Mouse (Mus musculus): ENCODE results near the gene Lhfpl1. TPM values are rescaled to one million over a fixed set of nuclear protein-coding genes. Genes with fewer than 3 reads are reported as not detected.
A peak's percentile ranks its signal among the peaks of the same experiment; 100 is the strongest.
"Not testable (repeated sequence)": the region's sequence is repeated elsewhere in the genome, so short reads cannot be mapped to it uniquely, and the experiment has no call there.

Lhfpl1 gene
- total and polyA plus RNA-seq, 3 experiments = not detected

GRCm38 (mm10) chrX:145307174-145307573 is 41.7 kb downstream of the Lhfpl1 start:
- no peak overlapping the region for H3K9ac ChIP-seq (ENCODE audit: low read depth, low read length)
- peak in 1 of 2 experiments; percentile 1 for DNase-seq
- intact Hi-C loops (cut with DNase I) = loop anchor here (5.0 kb wide), 1 partner anchor 905 kb away; no protein-coding TSS in a partner anchor
- H3K36me3 ChIP-seq (ENCODE audit: control insufficient read depth, insufficient read depth, low read length) = no peaks in the 10 kb centered on the region
- no peaks in the 10 kb centered on the region for H3K27me3 ChIP-seq (ENCODE audit: control insufficient read depth, insufficient read depth, low read length)
- H3K4me3 ChIP-seq = no peak overlapping the region
- TF ChIP-seq POLR2A (IDR thresholded peaks at IDR 0.05; ENCODE audit: insufficient read depth, low read depth, low read length) (no peak), CTCF (IDR thresholded peaks at IDR 0.05) (peak; percentile 63)
- H3K27ac ChIP-seq = no peak overlapping the region
- no peaks in the 10 kb centered on the region for H3K79me2 ChIP-seq (replicated peaks; ENCODE audit: control insufficient read depth, insufficient read depth, low read length)
- WGBS = 15% methylated on average over 2 of the region's 2 CpGs
- H3K4me1 ChIP-seq (ENCODE audit: control insufficient read depth, insufficient read depth, low read length) = no peaks in the 10 kb centered on the region

GRCm38 (mm10) chrX:145300232-145300631 is 48.7 kb downstream of the Lhfpl1 start:
- DNase-seq; H3K27me3 ChIP-seq (ENCODE audit: control insufficient read depth, insufficient read depth, low read length); intact Hi-C loops (cut with DNase I); H3K4me1 ChIP-seq (ENCODE audit: control insufficient read depth, insufficient read depth, low read length); H3K27ac ChIP-seq; H3K36me3 ChIP-seq (ENCODE audit: control insufficient read depth, insufficient read depth, low read length); H3K9ac ChIP-seq (ENCODE audit: low read depth, low read length); H3K79me2 ChIP-seq (replicated peaks; ENCODE audit: control insufficient read depth, insufficient read depth, low read length); H3K4me3 ChIP-seq: not testable (repeated sequence)

- Histone ChIP-seq H3K79me2 (replicated peaks; ENCODE audit: control insufficient read depth, insufficient read depth, low read length) (no peaks in the 10 kb centered on the region), H3K36me3 (ENCODE audit: control insufficient read depth, insufficient read depth, low read length) (no peaks in the 10 kb centered on the region), H3K27ac (no peak overlapping the region), H3K4me1 (ENCODE audit: control insufficient read depth, insufficient read depth, low read length) (no peaks in the 10 kb centered on the region), H3K27me3 (ENCODE audit: control insufficient read depth, insufficient read depth, low read length) (no peaks in the 10 kb centered on the region), H3K4me3 (no peak overlapping the region), H3K9ac (ENCODE audit: low read depth, low read length) (no peak overlapping the region)
- TF ChIP-seq EP300 (IDR thresholded peaks at IDR 0.05; ENCODE audit: insufficient read depth, low read depth, low read length) = no peak
- TF ChIP-seq CTCF (IDR thresholded peaks at IDR 0.05) = no peak
- TF ChIP-seq POLR2A (IDR thresholded peaks at IDR 0.05; ENCODE audit: insufficient read depth, low read depth, low read length) = no peak
- WGBS = 77% methylated on average over 3 of the region's 3 CpGs
- no peak for DNase-seq
- intact Hi-C loops (cut with DNase I) = no loop called here
Measured at GRCm38 (mm10) chrX:145272209-145272608, 76.7 kb downstream of the Lhfpl1 start.

GRCm38 (mm10) chrX:145271768-145272167 is 77.1 kb downstream of the Lhfpl1 start:
- DNase-seq = no peak
- WGBS = 50% methylated on average over 4 of the region's 4 CpGs
- no peak for TF ChIP-seq EP300 (IDR thresholded peaks at IDR 0.05; ENCODE audit: insufficient read depth, low read depth, low read length)
- no peak for TF ChIP-seq POLR2A (IDR thresholded peaks at IDR 0.05; ENCODE audit: insufficient read depth, low read depth, low read length)
- no peak for TF ChIP-seq CTCF (IDR thresholded peaks at IDR 0.05)
- H3K9ac ChIP-seq (ENCODE audit: low read depth, low read length) = no peak overlapping the region
- no peaks in the 10 kb centered on the region for H3K4me1 ChIP-seq (ENCODE audit: control insufficient read depth, insufficient read depth, low read length)
- H3K27ac ChIP-seq = no peak overlapping the region
- intact Hi-C loops (cut with DNase I) = no loop called here
- no peaks in the 10 kb centered on the region for H3K27me3 ChIP-seq (ENCODE audit: control insufficient read depth, insufficient read depth, low read length)
- H3K4me3 ChIP-seq = no peak overlapping the region
- H3K79me2 ChIP-seq (replicated peaks; ENCODE audit: control insufficient read depth, insufficient read depth, low read length) = no peaks in the 10 kb centered on the region
- H3K36me3 ChIP-seq (ENCODE audit: control insufficient read depth, insufficient read depth, low read length) = no peaks in the 10 kb centered on the region

GRCm38 (mm10) chrX:145261803-145262202 is 87.1 kb downstream of the Lhfpl1 start:
- WGBS = 24% methylated on average over 5 of the region's 5 CpGs
- no peaks in the 10 kb centered on the region for H3K79me2 ChIP-seq (replicated peaks; ENCODE audit: control insufficient read depth, insufficient read depth, low read length)
- no peaks in the 10 kb centered on the region for H3K36me3 ChIP-seq (ENCODE audit: control insufficient read depth, insufficient read depth, low read length)
- no peak overlapping the region; the same call in 1 of the 2 replicates for H3K27ac ChIP-seq
- intact Hi-C loops (cut with DNase I) = no loop called here
- TF ChIP-seq POLR2A (IDR thresholded peaks at IDR 0.05; ENCODE audit: insufficient read depth, low read depth, low read length) (no peak), CTCF (IDR thresholded peaks at IDR 0.05) (no peak), EP300 (IDR thresholded peaks at IDR 0.05; ENCODE audit: insufficient read depth, low read depth, low read length) (no peak)
- no peak overlapping the region for H3K4me3 ChIP-seq
- H3K4me1 ChIP-seq (ENCODE audit: control insufficient read depth, insufficient read depth, low read length) = no peaks in the 10 kb centered on the region
- H3K9ac ChIP-seq (ENCODE audit: low read depth, low read length) = no peak overlapping the region
- no peaks in the 10 kb centered on the region for H3K27me3 ChIP-seq (ENCODE audit: control insufficient read depth, insufficient read depth, low read length)
- no peak for DNase-seq

Other genes with a start within 250 kb of the Lhfpl1 start
- gene Amot, start 156.1 kb upstream of the Lhfpl1 start, total RNA-seq (2021) = 1 to 10 TPM; 6.1 to 7.2 TPM
- 6.4 and 6.7 TPM in 2 replicates for gene Amot, start 156.1 kb upstream of the Lhfpl1 start, polyA plus RNA-seq (2012; rRNA removed)